Mouse (Mus musculus) hindbrain, embryonic 15.5 days (tissue): ENCODE measurements at regions not wholly inside any gene's neighbourhood (a gene's known extent, or its start where the extent isn't known, plus 50 kb on each side); places are given as distances from the start of the nearest gene placed in this dataset.
A peak's percentile ranks its signal among the peaks of the same experiment; 100 is the strongest.

Experiments
- ATAC-seq: fragments of 200-750 bp; cut with Nextera tagmentation; 2 replicates; pipeline ENCODE4 v1.8.0; 2017; ENCODE audit warnings: low read depth, moderate number of reproducible peaks, moderate TSS enrichment; ENCODE audit not compliant: low FRiP score
- H3K27ac ChIP-seq: fragments of 300-500 bp; sonication (generic); replicated peaks from 2 replicates; pipeline ENCODE4 v1.5.1; 2015; ENCODE audit warnings: mild to moderate bottlenecking, inconsistent platforms
- H3K27me3 ChIP-seq: fragments of 300-500 bp; sonication (generic); 2 replicates; pipeline ENCODE4 v1.6.1; 2015; ENCODE audit warnings: control low read depth, inconsistent platforms
- H3K36me3 ChIP-seq: fragments of 300-500 bp; sonication (generic); 2 replicates; pipeline ENCODE4 v1.6.1; 2015; ENCODE audit warnings: control low read depth, inconsistent platforms
- H3K4me1 ChIP-seq: fragments of 300-500 bp; sonication (generic); replicated peaks from 2 replicates; pipeline ENCODE4 v1.6.1; 2015; ENCODE audit warnings: control low read depth, inconsistent platforms
- H3K4me2 ChIP-seq: fragments of 300-500 bp; sonication (generic); 2 replicates; pipeline ENCODE4 v1.6.1; 2015; ENCODE audit warnings: moderate library complexity, mild to moderate bottlenecking, inconsistent platforms
- H3K4me3 ChIP-seq: fragments of 300-500 bp; sonication (generic); 2 replicates; pipeline ENCODE4 v1.5.1; 2015; ENCODE audit warnings: mild to moderate bottlenecking, inconsistent platforms
- H3K9ac ChIP-seq: fragments of 300-500 bp; sonication (generic); 2 replicates; pipeline ENCODE4 v1.6.1; 2015; ENCODE audit warnings: inconsistent platforms
- H3K9me3 ChIP-seq: fragments of 300-500 bp; sonication (generic); 2 replicates; pipeline ENCODE4 v1.6.1; 2016; ENCODE audit warnings: control low read depth, inconsistent platforms
- WGBS: fragments of 180-500 bp; shearing (Covaris S2); methylation state at CpG from one replicate; pipeline ENCODE4 v1.1.7; 2015; 5-methylcytosine and 5-hydroxymethylcytosine counted together

DNA sequence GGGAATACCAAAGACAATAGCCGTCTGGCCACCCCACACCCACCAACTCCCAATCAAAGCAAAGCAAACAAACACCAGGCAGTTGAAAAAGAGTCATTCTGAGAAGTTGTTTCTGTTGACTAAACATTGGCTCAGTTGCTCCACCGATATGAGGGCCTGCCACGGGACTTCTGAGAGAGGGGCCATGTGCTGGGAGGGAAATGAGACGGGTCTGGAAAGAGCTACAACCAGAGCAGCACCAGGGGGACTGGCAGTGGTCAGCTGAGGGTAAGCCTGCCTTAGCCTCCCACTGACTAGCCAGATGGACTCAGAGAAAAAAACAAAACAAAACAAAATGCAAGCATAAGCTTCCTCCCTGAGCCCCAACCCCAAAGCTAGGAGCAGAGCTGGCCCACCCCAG is 115.1 kb upstream of the Haao start:
- peaks cover 21% of the 10 kb centered on the region for H3K4me1 ChIP-seq
- no peak overlapping the region for H3K27ac ChIP-seq
- no peak overlapping the region for H3K4me3 ChIP-seq
- H3K27me3 ChIP-seq: no peaks in the 10 kb centered on the region
- no peaks in the 10 kb centered on the region for H3K9me3 ChIP-seq
- no peak overlapping the region for H3K4me2 ChIP-seq
- no peak for ATAC-seq
- WGBS: 25% methylated on average over 4 of the region's 4 CpGs
- no peak overlapping the region for H3K9ac ChIP-seq
- H3K36me3 ChIP-seq: no peaks in the 10 kb centered on the region

DNA sequence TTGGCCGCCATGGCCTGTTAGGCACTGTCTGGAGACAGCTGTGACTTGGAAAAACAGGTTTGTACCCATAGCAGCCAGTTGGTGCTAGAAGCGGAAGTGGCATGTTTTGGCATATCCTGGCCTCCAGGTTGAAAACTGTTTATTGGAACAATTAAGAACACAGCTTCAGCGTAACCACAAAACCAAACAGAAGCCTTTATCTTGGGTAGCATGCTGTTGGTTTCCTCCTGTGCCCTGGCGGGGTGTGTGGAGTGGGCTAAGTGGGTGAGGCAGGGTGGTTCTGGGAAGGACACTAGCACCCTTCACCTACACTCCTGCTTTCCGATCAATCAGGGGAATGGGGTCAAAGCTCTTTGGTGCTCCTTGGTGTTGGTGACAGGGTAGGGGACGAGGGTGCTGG is 114.4 kb upstream of the Haao start:
- Histone ChIP-seq H3K4me3 (no peak overlapping the region), H3K36me3 (no peaks in the 10 kb centered on the region), H3K4me2 (no peak overlapping the region), H3K4me1 (peaks cover 21% of the 10 kb centered on the region), H3K9ac (no peak overlapping the region), H3K27ac (no peak overlapping the region), H3K27me3 (no peaks in the 10 kb centered on the region), H3K9me3 (no peaks in the 10 kb centered on the region)
- ATAC-seq: no peak
- WGBS: 96% methylated on average over 6 of the region's 6 CpGs

DNA sequence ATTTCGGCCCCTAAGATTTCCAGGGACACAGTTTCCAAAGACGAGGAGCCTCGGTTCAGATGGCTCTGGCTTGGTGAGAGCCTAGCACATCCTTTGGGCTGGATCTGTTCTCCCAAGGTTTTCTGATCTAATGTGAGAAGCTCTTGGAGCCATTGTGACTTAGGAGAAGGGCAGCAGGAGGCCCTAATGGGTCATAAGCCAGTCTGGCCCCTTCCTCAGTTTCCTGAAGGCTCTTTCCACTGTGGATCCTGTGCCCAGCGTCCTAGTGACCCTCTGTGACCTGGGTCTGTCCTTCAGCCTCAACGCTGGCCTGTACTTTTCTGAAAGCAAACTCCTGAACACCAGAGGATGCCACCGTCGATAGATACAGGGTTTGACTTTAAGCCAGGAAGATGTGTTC is 113.1 kb upstream of the Haao start:
- H3K36me3 ChIP-seq: no peaks in the 10 kb centered on the region
- H3K4me2 ChIP-seq: no peak overlapping the region
- H3K9ac ChIP-seq: no peak overlapping the region
- ATAC-seq: no peak
- H3K27me3 ChIP-seq: no peaks in the 10 kb centered on the region
- H3K4me3 ChIP-seq: no peak overlapping the region
- 80% methylated on average over 7 of the region's 7 CpGs for WGBS
- H3K27ac ChIP-seq: no peak overlapping the region
- H3K9me3 ChIP-seq: no peaks in the 10 kb centered on the region
- H3K4me1 ChIP-seq: peaks cover 24% of the 10 kb centered on the region

DNA sequence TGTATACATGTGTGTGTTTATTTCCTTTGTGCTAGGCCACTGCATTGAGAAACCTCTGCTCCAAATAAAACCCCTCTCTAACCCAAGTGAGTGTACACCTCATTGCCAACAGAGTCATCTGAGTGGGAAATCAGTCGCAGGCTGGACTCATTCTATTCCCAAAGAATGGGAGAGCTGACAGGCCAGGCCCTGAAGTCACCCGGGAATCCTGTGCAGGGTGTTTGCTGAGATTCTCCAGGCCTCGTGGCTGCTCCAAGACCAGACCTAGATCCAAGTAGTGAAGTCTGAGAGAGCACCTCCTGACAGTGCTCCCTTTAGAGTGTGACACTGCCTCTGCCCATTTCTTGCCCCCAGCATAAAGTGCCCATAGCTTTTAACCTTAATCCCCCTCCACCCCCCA is 112.4 kb upstream of the Haao start:
- WGBS: 68% methylated on average over 3 of the region's 3 CpGs
- Histone ChIP-seq H3K27ac (no peak overlapping the region), H3K4me2 (no peak overlapping the region), H3K9me3 (no peaks in the 10 kb centered on the region), H3K9ac (no peak overlapping the region), H3K4me3 (no peak overlapping the region), H3K27me3 (no peaks in the 10 kb centered on the region), H3K36me3 (no peaks in the 10 kb centered on the region), H3K4me1 (peaks cover 31% of the 10 kb centered on the region)
- no peak for ATAC-seq

DNA sequence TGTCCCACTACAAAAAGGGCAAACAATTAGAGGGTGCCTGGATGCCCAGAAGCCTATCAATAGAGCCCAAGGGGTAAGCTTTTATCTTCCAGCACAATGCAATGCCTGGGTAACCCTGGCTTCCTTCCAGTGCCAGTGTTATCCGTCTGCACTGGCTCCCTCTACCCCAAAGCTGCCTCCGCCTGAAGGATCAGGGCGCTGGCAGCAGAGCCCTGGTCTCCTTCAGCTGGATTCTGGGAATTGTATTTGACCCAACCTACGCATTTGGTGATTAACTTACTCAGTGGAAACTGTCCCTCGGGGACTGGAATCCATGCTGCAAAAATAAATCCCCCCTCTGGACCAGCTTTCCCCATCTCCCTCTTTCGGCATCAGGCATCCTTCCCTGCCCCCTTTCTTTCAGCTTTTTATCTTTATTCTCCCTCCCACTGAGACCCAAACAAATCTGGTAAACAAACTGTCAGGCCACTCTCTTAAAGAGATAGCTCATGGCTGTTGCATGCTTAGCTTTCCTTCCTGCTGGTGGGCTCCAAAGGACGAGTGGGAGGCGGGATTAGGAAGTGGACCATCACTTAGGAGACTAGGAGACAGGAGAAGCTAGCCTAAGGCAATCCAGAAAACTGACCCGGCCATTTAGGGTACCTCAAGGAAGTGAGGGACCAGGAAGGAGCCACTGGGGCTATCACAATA is 111.5 kb upstream of the Haao start:
- no peak overlapping the region for H3K4me2 ChIP-seq
- no peaks in the 10 kb centered on the region for H3K9me3 ChIP-seq
- WGBS: 32% methylated on average over 9 of the region's 9 CpGs
- H3K27ac ChIP-seq: peak overlapping the region; percentile 35
- H3K9ac ChIP-seq: no peak overlapping the region
- H3K27me3 ChIP-seq: no peaks in the 10 kb centered on the region
- peaks cover 39% of the 10 kb centered on the region for H3K4me1 ChIP-seq
- ATAC-seq: no peak
- H3K4me3 ChIP-seq: no peak overlapping the region
- H3K36me3 ChIP-seq: no peaks in the 10 kb centered on the region

DNA sequence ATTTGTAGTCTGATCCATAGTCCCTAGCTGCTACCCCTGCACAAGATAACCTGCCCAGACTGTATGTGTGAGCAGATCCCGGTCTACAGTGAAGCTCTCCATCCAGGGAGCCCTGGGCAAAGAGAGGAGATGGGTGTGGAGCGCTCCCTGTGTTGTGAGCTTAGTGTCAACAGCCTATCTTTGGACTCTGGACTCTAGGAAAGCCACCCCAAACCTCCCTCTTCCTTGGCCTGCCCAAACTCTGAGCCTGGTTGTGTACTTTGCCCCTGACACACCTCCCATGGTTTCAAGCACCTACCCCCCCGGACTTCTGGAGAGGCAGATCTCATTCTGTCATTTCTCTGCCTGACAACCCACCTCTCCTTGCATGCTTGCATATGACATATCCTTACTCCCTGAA is 110.9 kb upstream of the Haao start:
- WGBS: 74% methylated on average over 3 of the region's 3 CpGs
- Histone ChIP-seq H3K4me1 (peaks cover 41% of the 10 kb centered on the region), H3K27ac (peak overlapping the region; percentile 35), H3K27me3 (no peaks in the 10 kb centered on the region), H3K36me3 (no peaks in the 10 kb centered on the region), H3K9ac (no peak overlapping the region), H3K9me3 (no peaks in the 10 kb centered on the region), H3K4me2 (no peak overlapping the region), H3K4me3 (no peak overlapping the region)
- no peak for ATAC-seq

DNA sequence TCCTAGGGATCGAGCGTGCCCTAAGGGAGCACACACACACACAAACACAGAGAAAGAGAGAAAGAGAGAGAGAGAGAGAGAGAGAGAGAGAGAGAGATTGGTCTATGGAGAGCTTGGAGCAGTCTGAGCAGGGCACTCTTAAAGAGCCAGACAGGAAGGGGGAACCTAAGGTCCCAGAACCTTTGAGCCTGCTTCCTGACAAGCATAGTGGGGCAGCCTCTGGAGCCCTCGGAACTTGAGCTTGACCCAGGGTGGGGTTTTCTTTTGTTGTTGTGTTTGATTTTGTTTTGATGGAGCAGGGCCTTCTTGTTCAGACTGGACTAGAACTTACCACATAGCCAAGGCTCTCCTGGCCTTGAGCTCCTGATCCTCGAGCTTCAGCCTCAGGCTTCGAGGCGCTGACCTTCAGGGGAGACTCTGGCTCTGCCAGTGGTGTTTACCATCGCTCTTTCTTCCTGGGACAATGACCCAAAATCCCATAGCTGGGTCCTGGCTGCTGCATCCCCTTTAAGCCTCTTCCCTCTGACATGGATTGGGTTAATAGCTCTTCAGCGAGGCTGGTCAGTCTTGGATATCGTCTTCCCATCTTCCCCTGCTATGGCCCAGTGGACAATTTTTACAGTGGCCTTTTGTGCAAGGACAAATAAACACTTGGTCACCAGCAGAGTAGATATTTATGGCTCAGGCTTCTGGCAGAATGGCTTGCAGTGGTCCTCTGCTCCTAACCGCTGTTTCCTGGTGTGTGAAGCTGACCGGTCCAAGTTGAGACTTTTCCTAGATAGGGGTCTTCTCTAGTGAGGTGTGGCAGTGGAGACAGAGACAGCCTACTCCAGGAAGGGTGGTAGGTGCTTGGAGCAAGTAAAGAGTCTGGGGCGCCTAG is 110.1 kb upstream of the Haao start:
- WGBS: 67% methylated on average over 12 of the region's 12 CpGs
- no peak overlapping the region for H3K9ac ChIP-seq
- peaks cover 46% of the 10 kb centered on the region for H3K4me1 ChIP-seq
- no peak for ATAC-seq
- peak overlapping the region; percentile 35; the same call in 1 of the 2 replicates for H3K27ac ChIP-seq
- H3K4me3 ChIP-seq: no peak overlapping the region
- no peaks in the 10 kb centered on the region for H3K27me3 ChIP-seq
- no peaks in the 10 kb centered on the region for H3K36me3 ChIP-seq
- H3K4me2 ChIP-seq: no peak overlapping the region
- H3K9me3 ChIP-seq: no peaks in the 10 kb centered on the region

DNA sequence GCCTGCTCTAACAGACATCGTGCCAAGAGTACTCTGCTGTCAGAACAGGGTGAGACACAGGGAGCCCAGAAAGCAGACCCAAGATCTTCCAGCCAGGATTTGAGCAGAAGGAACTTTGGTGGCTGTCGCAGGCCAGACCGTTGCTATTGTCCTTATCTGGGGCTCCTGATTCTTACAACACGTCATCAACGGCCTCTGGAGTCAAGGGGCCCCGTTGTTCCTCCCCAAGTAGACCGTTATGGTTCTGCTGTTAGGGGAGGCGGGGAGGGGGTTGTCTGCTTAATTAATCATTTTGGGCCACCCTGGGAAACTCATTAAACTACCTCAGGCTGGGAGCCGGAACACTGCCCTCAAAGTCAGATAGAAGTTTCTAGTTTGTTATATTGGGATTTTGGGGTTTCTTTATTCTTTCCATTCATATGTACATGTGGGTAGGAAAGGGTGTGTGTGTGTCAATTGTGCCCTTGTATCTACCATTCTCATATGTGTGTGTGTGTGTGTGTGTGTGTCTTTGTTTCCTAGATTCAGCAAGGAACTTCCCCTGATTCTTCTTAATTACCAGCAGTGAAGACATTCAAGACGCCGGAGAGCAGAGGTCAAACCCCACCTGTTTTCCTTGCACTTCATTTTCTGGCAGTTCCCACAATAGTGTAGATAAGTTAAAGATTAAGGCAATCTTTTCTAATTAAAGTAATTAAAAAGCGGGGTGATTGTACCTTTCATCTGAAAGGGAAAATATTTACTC is 109.2 kb upstream of the Haao start:
- ATAC-seq: no peak
- Histone ChIP-seq H3K27ac (no peak overlapping the region), H3K27me3 (no peaks in the 10 kb centered on the region), H3K9ac (no peak overlapping the region), H3K4me3 (no peak overlapping the region), H3K36me3 (no peaks in the 10 kb centered on the region), H3K4me2 (no peak overlapping the region), H3K4me1 (peaks cover 46% of the 10 kb centered on the region), H3K9me3 (no peaks in the 10 kb centered on the region)
- 57% methylated on average over 12 of the region's 12 CpGs for WGBS

DNA sequence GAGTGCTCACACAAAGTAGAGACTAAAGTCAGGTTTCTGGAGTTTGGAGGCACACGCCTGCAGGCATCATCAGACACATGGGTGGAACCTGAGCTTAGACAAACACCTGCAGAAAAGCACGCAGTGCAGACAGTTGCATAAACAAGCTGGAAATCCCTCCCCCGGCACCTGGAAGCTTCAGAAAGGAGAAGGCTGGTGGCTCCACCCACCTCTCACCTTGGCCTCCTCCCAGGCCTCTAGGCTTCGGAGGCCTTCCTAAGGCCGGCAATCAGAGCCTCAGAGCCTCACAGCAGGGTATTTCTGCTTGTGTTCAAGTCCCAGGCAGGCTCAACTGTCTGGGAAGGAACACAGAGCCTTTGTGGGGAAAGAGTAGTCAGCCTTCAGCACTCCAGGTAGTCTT is 108.2 kb upstream of the Haao start:
- Histone ChIP-seq H3K9ac (no peak overlapping the region), H3K4me1 (peaks cover 46% of the 10 kb centered on the region), H3K27me3 (no peaks in the 10 kb centered on the region), H3K9me3 (no peaks in the 10 kb centered on the region), H3K36me3 (no peaks in the 10 kb centered on the region), H3K27ac (no peak overlapping the region), H3K4me2 (no peak overlapping the region), H3K4me3 (no peak overlapping the region)
- 62% methylated on average over 5 of the region's 5 CpGs for WGBS
- ATAC-seq: no peak

DNA sequence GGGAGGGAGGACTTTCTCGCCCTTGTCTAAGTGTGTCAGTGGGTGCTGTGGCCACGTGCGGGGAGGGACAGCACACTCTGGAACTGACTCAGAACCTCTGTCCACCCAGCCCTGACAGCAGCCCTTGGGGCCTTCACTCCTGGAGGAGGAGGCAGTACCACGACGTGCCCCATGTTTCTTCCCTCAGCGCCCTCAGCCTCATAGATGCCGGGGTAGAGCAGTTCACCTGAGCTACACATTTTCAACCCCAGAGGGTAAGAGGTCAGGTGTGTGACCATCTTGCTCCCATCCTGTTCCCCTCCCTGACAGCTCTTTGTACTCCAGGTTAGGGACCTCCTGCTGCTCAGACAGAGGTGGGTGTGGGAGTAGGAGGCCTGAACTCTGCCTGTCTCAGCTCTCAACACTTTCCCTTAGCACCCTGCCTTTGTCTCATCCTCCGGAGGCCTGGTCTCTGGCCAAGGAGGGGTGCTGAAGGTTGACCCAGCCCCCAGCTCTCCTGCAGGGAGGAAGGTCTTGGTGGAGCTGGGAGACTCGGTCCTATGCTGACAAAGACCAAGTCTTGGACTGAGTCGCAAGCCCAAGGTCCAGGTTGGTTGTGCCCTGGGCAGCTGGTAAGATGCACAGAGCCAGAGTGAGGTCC is 107.4 kb upstream of the Haao start:
- no peak overlapping the region for H3K9ac ChIP-seq
- WGBS: 56% methylated on average over 10 of the region's 10 CpGs

DNA sequence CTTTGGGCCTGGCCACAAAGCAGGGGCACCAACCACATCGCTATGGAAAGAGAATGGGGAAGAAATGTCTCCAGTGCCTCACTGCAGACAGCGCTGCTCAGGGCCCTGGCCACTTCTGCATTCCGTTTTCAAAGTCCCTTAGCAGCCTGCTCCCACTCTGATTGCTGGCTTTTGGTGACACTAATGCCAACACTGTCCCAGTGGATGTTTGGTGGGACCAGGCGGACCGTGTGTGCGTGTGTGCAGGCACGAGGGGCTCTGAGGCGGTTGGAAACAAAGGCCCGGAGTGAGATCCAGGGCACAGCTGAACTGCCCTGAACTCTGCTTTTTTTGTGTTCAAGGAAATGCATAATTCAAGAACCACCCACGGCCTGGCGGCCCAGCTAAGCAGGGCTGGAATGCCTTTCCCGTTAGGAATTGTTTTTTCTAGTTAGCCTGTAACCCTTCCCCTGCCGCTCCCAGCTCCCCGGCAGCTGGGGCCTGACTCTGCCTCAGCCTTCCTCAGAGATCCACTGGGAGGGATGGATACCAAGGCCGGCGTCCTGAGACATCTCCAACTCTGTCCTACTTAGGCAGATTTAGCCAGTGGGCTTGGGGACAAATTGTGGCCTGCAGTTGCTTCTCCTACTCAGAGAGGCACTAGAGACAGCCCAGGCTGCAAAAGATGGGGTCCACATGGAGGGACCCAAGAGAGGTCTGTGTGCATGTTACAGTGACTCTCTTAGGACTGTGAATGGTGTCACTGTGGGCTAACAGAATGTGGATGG is 106.7 kb upstream of the Haao start:
- Histone ChIP-seq H3K9me3 (no peaks in the 10 kb centered on the region), H3K4me2 (no peak overlapping the region), H3K9ac (no peak overlapping the region), H3K36me3 (no peaks in the 10 kb centered on the region), H3K4me1 (peaks cover 43% of the 10 kb centered on the region), H3K27me3 (no peaks in the 10 kb centered on the region), H3K27ac (peak overlapping the region; percentile 69), H3K4me3 (no peak overlapping the region)
- WGBS: 8% methylated on average over 16 of the region's 16 CpGs
- peak; percentile 67 for ATAC-seq

More for the DNA sequence above, 107.4 kb upstream of the Haao start:
- peaks cover 46% of the 10 kb centered on the region for H3K4me1 ChIP-seq
- H3K4me3 ChIP-seq: no peak overlapping the region
- H3K4me2 ChIP-seq: no peak overlapping the region
- no peaks in the 10 kb centered on the region for H3K36me3 ChIP-seq
- H3K9me3 ChIP-seq: no peaks in the 10 kb centered on the region
- ATAC-seq: no peak
- peak overlapping the region; percentile 69 for H3K27ac ChIP-seq
- no peaks in the 10 kb centered on the region for H3K27me3 ChIP-seq
